Mouse (Mus musculus) layer of hippocampus, adult 18-20 months (tissue): ENCODE data around the gene Angptl4. TPM values are rescaled to one million over a fixed set of nuclear protein-coding genes. Genes with fewer than 3 reads are reported as not detected.
"Not testable (repeated sequence)": the region's sequence is repeated elsewhere in the genome, so short reads cannot be mapped to it uniquely, and the experiment has no call there.

Experiments
- DNase-seq, 2 experiments: peaks; one replicate each; pipeline ENCODE4 v3.0.0; 2022; ENCODE audit warnings: low spot score in 2 of 2
- total RNA-seq, 2 experiments: library from RNA; stranded (reverse); gene quantifications; 2 replicates each; pipeline ENCODE4 v1.2.3; 2021

Gene Angptl4
- total RNA-seq, 2 experiments from 2014 or later = 2.6 to 3.5 TPM

DNA sequence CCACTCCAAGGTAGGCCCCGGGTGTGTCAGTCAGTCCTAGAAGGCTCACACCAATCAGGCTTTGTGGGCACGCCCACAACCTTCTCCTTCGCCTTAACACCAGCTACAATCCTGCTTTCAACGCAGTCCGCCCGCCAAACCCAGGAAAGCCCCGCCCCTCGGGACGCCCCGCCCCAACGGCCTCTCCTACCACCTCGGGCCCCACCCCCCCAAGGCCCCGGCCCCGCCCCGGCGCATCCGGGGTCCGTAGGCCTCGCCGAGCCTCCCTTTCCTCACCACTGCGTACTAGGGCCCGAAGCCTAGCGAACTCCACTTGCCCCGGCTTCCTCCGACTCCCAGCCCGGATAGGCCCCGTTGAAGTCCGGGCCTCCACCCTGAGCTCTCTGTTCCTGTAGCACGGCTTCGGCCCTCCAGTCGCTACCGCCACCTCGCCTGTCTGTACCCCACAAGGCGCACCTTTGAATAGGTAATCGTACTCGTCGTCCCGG is 21.8 kb downstream of the Angptl4 start:
- peak; percentile 81 to 89 for DNase-seq

DNA sequence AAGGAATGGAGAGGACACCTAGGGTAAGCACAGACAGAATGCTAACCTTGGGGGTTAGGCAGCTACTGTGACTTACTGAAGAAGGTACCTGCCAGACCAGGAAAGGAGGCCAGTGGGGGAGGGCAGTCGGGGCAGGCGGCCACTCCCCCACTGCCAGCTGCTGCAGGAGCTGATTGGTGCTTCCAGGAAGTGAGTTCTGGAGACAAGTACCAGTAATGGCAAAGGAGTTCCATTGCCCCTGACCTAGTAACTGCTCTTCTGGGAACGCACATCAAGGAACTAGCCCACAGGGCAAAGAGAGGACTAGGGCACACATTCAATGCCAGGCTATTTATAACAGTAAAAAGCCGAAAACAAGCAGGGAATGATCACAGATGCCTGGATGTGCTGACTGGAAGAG is 24.4 kb downstream of the Angptl4 start:
- no peak for DNase-seq

DNA sequence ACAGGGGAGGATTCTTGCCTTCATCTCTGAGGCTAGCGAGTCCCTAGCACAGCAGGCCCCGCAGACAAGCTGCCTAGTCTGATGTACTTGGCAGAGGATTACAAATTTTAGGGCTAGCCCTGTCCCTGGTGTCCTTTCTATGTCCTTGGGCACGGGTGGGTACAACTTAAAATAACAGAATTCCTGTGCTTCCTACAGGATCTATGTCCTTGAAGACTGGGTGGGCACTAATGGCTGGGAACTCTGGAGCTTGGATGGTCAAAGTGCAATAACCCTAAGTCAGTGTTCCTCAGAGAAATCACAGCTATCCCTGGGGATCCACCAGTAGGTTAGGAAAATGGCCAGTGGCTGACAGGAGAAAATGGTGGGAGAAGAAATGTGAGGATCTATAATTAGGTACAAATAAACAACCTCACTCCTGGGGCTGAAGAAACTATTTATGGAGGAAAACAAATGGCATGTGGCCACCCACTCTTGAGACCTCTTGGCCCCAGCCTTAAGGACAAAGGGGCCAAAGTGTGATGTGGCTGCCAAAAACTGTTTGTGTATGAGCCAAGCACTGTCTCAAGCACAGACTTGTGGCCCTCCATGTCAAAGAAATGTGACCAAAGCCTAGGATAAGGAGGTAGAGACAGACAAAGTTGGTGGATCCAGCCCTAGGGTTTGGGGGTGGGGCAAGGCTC is 25.4 kb downstream of the Angptl4 start:
- DNase-seq = no peak

DNA sequence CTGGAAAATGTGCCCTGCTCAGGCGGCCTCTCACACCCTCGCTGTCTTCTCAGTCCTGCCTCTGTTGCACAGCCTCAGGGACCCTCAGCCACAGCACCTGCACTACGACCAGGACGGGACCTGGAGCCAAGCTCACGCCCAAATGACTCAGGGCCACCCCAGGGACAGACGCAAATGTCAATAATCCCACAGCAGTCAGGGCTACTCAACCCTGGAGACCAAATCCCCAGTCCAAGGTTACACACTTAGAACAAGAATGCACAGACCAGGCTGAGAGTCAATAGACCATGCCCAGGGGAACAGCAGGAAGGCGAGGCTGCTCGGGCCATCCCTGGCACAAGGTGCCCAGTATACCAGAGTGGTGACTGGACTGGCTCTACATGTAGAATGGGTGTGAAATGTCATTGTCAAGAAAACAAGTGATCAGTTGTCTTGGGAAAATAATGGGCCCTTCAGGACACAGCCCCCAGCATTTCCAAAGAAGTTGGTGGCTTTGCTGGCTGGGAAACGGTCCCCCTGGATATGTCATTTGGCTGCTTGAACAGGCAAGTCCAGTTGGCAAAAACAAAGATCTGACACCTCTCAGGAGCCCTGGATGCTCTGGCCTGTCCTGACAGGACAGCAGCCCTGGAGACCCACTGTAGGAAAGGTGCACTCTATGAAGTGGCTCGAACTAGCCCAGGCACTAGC is 26.1 kb downstream of the Angptl4 start:
- no peak for DNase-seq

DNA sequence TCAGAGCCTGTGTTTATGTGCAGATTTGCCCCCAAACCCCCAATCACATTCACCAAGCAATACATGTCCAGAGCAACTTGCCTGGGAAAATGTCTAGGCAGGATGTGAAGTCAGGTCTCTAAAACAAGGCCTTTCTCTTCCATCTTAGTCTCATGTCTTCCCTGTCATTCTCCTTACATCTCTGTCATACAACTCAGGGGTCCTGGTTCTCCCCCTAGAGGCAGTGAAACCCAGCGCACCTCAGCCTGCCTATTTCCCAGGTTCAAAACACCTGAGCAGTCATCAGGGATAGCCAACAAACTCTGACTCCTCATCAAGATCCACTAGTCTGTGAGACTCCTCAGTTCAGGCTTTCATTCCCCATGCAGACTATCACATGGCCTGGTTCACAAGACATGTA is 27.0 kb downstream of the Angptl4 start:
- no peak for DNase-seq

DNA sequence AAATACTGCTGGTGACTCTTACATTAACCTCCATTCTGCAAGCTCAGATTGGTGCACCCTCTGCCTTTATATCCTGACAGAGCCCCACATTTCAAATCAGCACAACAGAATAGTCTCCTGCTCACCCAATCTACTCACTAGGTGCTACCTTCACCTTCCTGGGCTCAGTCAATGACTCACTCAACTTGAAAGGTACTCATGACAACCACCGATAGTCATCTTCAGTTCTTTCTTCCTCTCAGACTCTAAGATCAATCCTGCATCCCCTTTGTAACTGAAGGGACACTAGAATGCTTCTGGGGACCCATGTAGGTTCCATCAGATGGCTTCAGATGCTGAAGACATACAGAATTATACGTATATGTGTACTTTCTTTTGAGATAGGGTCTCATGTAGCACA is 29.3 kb downstream of the Angptl4 start:
- DNase-seq = no peak

DNA sequence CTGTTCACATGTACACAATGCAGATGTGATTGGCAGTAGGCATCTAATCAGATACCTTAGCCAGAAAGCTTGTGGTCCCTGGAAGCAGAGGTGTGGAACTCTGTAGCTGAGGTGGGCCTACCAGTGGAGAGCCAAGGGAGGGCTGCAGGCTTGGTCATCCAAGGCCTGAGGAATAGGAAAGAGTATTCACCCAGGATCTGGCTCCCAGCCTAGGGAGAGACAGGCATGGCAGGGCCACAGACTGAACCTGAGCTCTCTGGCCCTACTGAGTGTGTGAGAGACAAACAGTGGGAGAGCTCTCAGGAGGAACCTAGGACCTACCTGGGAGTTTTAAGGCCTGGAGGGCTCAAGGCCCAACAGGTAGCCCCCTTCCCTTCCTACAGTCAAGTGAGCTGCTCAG is 30.4 kb downstream of the Angptl4 start:
- DNase-seq = no peak

DNA sequence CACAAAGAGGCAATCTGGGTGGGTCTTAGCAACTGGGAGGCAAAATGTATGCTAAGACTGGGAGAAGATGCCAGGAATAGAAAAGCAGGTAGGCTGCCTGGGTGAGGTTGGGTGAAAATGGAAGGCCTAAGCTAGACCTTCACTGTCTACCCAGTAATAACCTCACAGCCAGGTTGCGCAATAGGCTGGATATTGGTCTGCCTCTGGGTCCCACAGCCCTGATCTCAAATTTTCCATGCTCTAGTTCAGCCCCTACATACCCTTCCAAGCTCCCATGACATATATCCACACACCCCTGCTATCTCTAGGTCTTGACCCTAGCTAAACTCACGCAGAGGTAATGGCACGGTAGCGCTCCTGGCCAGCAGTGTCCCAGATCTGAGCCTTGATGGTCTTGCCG is 32.2 kb downstream of the Angptl4 start:
- no peak for DNase-seq

DNA sequence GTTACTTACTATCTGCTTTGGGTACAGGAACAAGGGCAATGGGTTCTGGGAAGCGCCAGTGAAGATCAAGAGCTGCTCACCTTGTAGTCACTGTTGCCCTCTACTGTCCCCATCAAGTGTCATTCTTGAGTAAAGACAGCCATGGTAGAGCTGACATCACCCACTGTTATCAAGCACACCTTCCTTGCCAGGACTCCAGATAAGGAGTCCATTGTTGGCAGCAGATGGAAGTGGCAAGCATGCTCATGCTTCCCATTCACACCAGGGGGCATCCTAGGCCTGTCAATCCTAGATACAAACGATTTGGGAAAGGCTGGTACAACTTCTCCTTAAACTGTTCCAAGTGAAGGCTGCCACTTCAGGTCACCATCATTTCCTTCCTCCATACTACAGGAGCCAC is 35.6 kb downstream of the Angptl4 start:
- peak in 1 of 2 experiments; percentile 34 for DNase-seq

DNA sequence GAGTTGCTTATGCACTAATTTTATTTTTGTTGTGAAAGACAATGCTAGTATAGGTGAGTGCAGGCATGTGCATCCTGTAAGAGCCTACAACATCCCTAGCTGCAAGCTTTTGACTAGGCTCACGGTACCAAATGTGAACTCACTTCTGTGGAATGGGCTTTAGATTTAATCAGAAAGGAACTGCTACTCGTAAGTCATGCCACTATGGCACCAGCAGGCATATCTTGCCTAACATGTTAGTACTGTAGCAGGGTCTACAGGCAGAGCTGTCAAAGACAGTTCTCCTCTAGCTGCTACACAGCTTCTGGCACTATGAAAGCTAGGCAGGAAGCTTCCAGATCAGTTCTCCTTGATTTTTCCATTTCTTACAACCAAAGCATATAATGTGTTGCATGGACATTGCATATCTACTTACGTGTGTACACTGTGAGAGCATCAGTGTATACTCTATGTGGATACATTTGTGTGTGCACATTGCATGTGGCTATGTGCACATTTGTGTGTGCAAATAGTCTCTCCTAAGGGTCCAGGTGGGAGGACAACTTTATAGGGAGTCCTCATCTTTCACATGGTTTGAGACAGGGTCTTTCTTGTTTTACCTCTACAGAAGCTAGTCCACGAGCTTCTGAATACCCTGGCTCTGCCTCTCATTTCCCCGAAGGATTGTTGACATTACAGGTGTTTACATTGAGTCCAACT is 36.8 kb downstream of the Angptl4 start:
- no peak for DNase-seq

DNA sequence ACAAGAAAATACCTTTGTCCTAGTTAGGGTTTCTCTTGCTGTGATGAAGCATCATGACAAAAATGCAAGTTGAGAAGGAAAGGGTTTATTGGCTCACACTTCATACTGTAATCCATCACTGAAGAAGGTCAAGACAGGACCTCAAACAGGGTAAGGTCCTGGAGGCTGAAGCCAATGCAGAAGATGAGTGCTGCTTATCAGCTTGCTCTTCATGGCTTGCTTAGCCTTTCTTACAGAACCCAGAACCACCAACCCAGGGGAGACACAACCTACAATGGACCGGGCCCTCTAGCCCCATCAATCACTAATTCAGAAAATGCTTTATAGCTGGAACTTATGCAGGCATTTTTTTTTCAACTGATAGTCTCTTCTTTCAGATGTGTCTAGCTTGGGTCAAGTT is 39.2 kb downstream of the Angptl4 start:
- no peak for DNase-seq

DNA sequence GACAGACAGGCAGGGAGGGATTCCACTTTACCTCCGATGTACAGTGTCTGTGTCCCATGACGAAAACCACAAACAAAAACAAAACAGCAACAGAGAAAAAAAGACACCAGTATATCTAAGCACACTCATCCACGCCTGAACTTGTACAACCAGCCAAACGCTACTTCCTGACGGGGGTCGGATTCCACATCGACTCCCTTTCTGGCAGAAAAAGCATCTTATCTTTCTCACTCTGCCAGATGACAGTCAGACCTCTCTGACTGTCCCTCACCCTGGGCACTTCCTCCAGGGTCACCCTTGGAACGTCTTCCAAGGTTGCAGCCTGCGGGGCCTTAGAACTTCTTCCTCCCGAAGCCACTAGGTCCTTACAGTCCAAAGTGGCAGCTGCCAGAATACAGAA is 48.1 kb downstream of the Angptl4 start:
- DNase-seq = not testable (repeated sequence)

DNA sequence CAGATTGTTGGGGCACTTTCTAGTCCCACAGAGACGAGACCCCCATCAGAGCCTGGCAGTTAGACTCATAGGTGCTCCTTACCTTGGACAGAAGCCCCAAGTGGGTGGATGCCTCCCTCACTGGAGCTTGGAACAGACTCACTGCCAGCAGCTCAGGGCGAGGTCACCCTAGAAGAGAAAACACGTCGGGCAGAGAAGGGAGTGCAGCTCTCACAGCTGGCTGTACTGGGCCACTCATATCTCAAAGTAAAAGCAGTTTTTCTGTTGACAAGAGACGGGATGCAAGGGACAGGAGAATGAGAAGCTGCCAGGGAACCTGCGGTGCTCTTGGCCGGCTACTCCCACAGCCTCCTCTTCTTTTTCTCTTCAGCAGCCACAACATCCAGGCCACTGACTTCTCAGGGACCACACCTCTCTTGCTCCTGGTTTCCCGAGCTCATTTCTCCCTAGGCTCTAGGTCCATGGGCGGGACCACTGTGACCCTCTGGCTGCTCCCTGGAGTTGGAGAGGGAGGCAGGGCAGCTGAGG is 49.0 kb downstream of the Angptl4 start:
- DNase-seq = not testable (repeated sequence)

DNA sequence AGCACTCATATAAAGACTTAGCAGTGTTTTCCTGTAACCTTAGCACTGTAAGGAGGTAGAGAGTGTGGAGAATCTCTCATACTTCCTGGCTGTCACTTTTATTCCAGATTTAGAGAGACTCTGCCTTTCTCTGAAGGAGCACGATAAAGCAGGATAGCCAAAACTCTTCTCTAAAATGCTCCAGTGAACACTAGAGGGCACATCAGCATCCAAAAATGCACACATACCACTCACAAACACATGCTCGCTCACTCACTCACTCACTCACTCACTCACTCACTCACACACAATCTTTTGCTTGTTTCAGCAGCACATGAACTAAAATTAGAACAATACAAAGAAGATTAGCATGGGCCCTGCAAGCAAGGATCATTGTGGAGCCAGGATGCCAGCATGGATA is 52.4 kb downstream of the Angptl4 start:
- peak in 1 of 2 experiments; percentile 25 for DNase-seq

DNA sequence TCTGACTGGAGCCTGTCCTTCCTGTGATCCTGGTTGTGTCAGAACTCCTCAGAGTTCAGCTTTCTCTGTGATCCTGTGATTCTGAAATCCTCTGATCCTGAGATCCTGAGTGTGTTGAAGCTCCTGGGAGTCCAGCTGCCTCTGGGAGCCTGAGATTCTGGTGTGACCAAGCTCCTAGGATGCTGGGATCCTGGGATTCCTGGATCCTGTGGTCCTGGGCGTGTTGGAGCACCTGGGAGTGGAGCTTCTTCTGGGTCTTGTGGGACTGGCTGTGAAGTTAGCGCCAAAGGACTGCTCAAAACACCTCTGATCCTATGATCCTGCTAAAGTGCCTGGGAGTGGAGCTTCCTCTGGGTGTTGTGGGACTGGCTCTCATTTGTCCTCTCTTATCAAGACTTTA is 53.2 kb downstream of the Angptl4 start:
- DNase-seq = no peak

Other genes with a start within 250 kb of the Angptl4 start
- gene Myo1f, start 226.1 kb downstream of the Angptl4 start, total RNA-seq = 1 to 10 TPM; 1.3 to 2.8 TPM
- gene Zfp414, start 152.7 kb downstream of the Angptl4 start, total RNA-seq = 10 to 100 TPM; 43.8 to 47.2 TPM
- gene Pram1, start 143.8 kb downstream of the Angptl4 start, total RNA-seq = under 1 TPM in 1 of 2 experiments, not detected in 1; 0.30 TPM
- 100 to 1,000 TPM; 136 to 150 TPM for gene Hnrnpm, start 95.0 kb downstream of the Angptl4 start, total RNA-seq
- 10 to 100 TPM; 86.2 to 87.1 TPM for gene March2, start 63.2 kb downstream of the Angptl4 start, total RNA-seq
- gene Rab11b, start 21.3 kb downstream of the Angptl4 start, total RNA-seq = 100 to 1,000 TPM; 341 to 345 TPM
- gene Kank3, start 28.7 kb upstream of the Angptl4 start, total RNA-seq = 10 to 100 TPM; 27.6 to 28.8 TPM
- gene Rps28, start 42.7 kb upstream of the Angptl4 start, total RNA-seq = 100 to 1,000 TPM; 756 to 834 TPM
- gene Ndufa7, start 42.7 kb upstream of the Angptl4 start, total RNA-seq = 100 to 1,000 TPM; 199 to 208 TPM
- gene Cd320, start 61.3 kb upstream of the Angptl4 start, total RNA-seq = 10 to 100 TPM; 20.4 to 23.3 TPM
- gene Gm7029, start 92.0 kb upstream of the Angptl4 start, total RNA-seq = not detected
- 1 to 10 TPM; 1.8 to 2.6 TPM for gene Kifc1, start 108.8 kb upstream of the Angptl4 start, total RNA-seq
- under 1 TPM in 1 of 2 experiments, not detected in 1; 0.42 TPM for gene Platr17, start 123.3 kb upstream of the Angptl4 start, total RNA-seq
- 10 to 100 TPM; 29.6 to 32.9 TPM for gene Daxx, start 127.6 kb upstream of the Angptl4 start, total RNA-seq
- gene Tapbp, start 134.1 kb upstream of the Angptl4 start, total RNA-seq = 10 to 100 TPM; 38.3 to 38.5 TPM
- gene Zbtb22, start 134.1 kb upstream of the Angptl4 start, total RNA-seq = 10 to 100 TPM; 34.3 to 34.4 TPM
- 10 to 100 TPM; 61.9 to 63.0 TPM for gene Rgl2, start 147.7 kb upstream of the Angptl4 start, total RNA-seq
- gene Pfdn6, start 158.5 kb upstream of the Angptl4 start, total RNA-seq = 10 to 100 TPM; 94.9 to 95.8 TPM
- gene Wdr46, start 158.8 kb upstream of the Angptl4 start, total RNA-seq = 10 to 100 TPM; 13.2 to 15.5 TPM
- 1 to 10 TPM; 5.1 to 5.2 TPM for gene B3galt4, start 169.7 kb upstream of the Angptl4 start, total RNA-seq
- 10 to 100 TPM; 76.1 to 79.8 TPM for gene Vps52, start 174.0 kb upstream of the Angptl4 start, total RNA-seq
- gene Rps18, start 174.2 kb upstream of the Angptl4 start, total RNA-seq = 100 to 1,000 TPM; 319 to 336 TPM
- 10 to 100 TPM; 25.5 to 26.9 TPM for gene H2-K1, start 218.5 kb upstream of the Angptl4 start, total RNA-seq
- 10 to 100 TPM; 39.0 to 40.8 TPM for gene Ring1, start 242.8 kb upstream of the Angptl4 start, total RNA-seq
- gene H2-Ke6, start 246.2 kb upstream of the Angptl4 start, total RNA-seq = 10 to 100 TPM; 59.7 to 63.9 TPM
- 100 to 1,000 TPM in 1 of 2 experiments, 10 to 100 TPM in 1; 90.7 to 105 TPM for gene Slc39a7, start 249.9 kb upstream of the Angptl4 start, total RNA-seq
- 10 to 100 TPM; 77.1 to 85.8 TPM for gene Rxrb, start 250.0 kb upstream of the Angptl4 start, total RNA-seq